Mouse (Mus musculus) small intestine, adult 2 months (tissue): ENCODE results near the gene Terf2.

Source experiments
- CTCF ChIP-seq: fragments of 200-500 bp; IDR thresholded peaks from 2 replicates; pipeline ENCODE4 v1.5.1; 2012; ENCODE audit warnings: low read depth, mild to moderate bottlenecking, control low read depth, inconsistent platforms, low read length, moderate library complexity, mixed read lengths; ENCODE audit not compliant: insufficient replicate concordance, insufficient read length; ENCODE audit errors: extremely low read depth
- POLR2A ChIP-seq: fragments of 200-500 bp; IDR thresholded peaks from 2 replicates; pipeline ENCODE4 v1.6.1; 2012; ENCODE audit warnings: low read depth, mild to moderate bottlenecking, control low read depth, inconsistent platforms, low read length, moderate library complexity

GRCm38 (mm10) chr8:107114150-107115007, 18.0 kb upstream of the Terf2 start:
- TF ChIP-seq CTCF (no peak), POLR2A (no peak)
